Mouse (Mus musculus) intestine, embryonic 14.5 days (tissue): ENCODE measurements at regions not wholly inside any gene's neighbourhood (a gene's known extent, or its start where the extent isn't known, plus 50 kb on each side); places are given as distances from the start of the nearest gene placed in this dataset.

Source experiments
- ATAC-seq: fragments of 200-750 bp; cut with Nextera tagmentation; replicated peaks from 2 replicates; pipeline ENCODE4 v1.8.0; 2017; ENCODE audit warnings: low read depth, moderate number of reproducible peaks, moderate TSS enrichment, moderate library complexity; ENCODE audit not compliant: low FRiP score, low TSS enrichment
- DNase-seq: peaks from one replicate; pipeline ENCODE4 v3.0.0-alpha.2; 2018; ENCODE audit warnings: low spot score
- H3K27ac ChIP-seq: fragments of 300-500 bp; sonication (generic); 2 replicates; pipeline ENCODE4 v1.5.1; 2014; ENCODE audit warnings: low read depth, mild to moderate bottlenecking, control low read depth
- H3K27me3 ChIP-seq: fragments of 300-500 bp; sonication (generic); replicated peaks from 2 replicates; pipeline ENCODE4 v1.6.1; 2014; ENCODE audit warnings: low read length, control low read depth; ENCODE audit not compliant: control insufficient read depth, insufficient read depth
- H3K36me3 ChIP-seq: fragments of 300-500 bp; sonication (generic); 2 replicates; pipeline ENCODE4 v1.6.1; 2014; ENCODE audit warnings: low read length, control low read depth; ENCODE audit not compliant: control insufficient read depth, insufficient read depth
- H3K4me1 ChIP-seq: fragments of 300-500 bp; sonication (generic); replicated peaks from 2 replicates; pipeline ENCODE4 v1.6.1; 2014; ENCODE audit warnings: low read length, control low read depth, mixed read lengths; ENCODE audit not compliant: control insufficient read depth, insufficient read depth
- H3K4me2 ChIP-seq: fragments of 300-500 bp; sonication (generic); 2 replicates; pipeline ENCODE4 v1.6.1; 2014; ENCODE audit warnings: low read length
- H3K4me3 ChIP-seq: fragments of 300-500 bp; sonication (generic); 2 replicates; pipeline ENCODE4 v1.5.1; 2014; ENCODE audit warnings: low read depth, low read length, control low read depth, mixed read lengths
- H3K9ac ChIP-seq: fragments of 300-500 bp; sonication (generic); 2 replicates; pipeline ENCODE4 v1.6.1; 2014; ENCODE audit warnings: mild to moderate bottlenecking, low read length
- H3K9me3 ChIP-seq: fragments of 300-500 bp; sonication (generic); 2 replicates; pipeline ENCODE4 v1.6.1; 2016; ENCODE audit warnings: low read length, control low read depth; ENCODE audit not compliant: control insufficient read depth
- WGBS: fragments of 180-500 bp; shearing (Covaris S2); extraction: QIAGEN DNeasy Blood & Tissue Kit; methylation state at CpG from one replicate; pipeline ENCODE4 v1.1.7; 2014; 5-methylcytosine and 5-hydroxymethylcytosine counted together

GRCm38 (mm10) chr14:99758045-99758444, 459.6 kb downstream of the Klf5 start:
- 44% methylated on average over 5 of the region's 5 CpGs for WGBS
- Histone ChIP-seq H3K27ac (no peak overlapping the region), H3K4me2 (no peak overlapping the region), H3K27me3 (no peaks in the 10 kb centered on the region), H3K36me3 (no peaks in the 10 kb centered on the region), H3K4me3 (no peak overlapping the region), H3K9me3 (no peaks in the 10 kb centered on the region), H3K4me1 (no peaks in the 10 kb centered on the region), H3K9ac (no peak overlapping the region)
- DNase-seq (no peak), ATAC-seq (no peak)

- DNase-seq (no peak), ATAC-seq (no peak)
- Histone ChIP-seq H3K36me3 (no peaks in the 10 kb centered on the region), H3K27ac (no peak overlapping the region), H3K27me3 (no peaks in the 10 kb centered on the region), H3K4me1 (no peaks in the 10 kb centered on the region), H3K4me3 (no peak overlapping the region), H3K9me3 (no peaks in the 10 kb centered on the region), H3K9ac (no peak overlapping the region), H3K4me2 (no peak overlapping the region)
- 59% methylated on average over 3 of the region's 3 CpGs for WGBS
Measured at GRCm38 (mm10) chr14:99763336-99763735, 464.8 kb downstream of the Klf5 start.

GRCm38 (mm10) chr14:99771009-99771408, 472.5 kb downstream of the Klf5 start:
- Histone ChIP-seq H3K4me2 (no peak overlapping the region), H3K27me3 (no peaks in the 10 kb centered on the region), H3K9ac (no peak overlapping the region), H3K4me1 (peaks cover 7% of the 10 kb centered on the region; the same call in 1 of the 2 replicates), H3K4me3 (no peak overlapping the region), H3K36me3 (no peaks in the 10 kb centered on the region), H3K27ac (no peak overlapping the region), H3K9me3 (no peaks in the 10 kb centered on the region)
- ATAC-seq (no peak; the same call in 1 of the 2 replicates), DNase-seq (no peak)
- WGBS: 53% methylated on average over 1 of the region's 1 CpGs

- Histone ChIP-seq H3K27me3 (no peaks in the 10 kb centered on the region), H3K4me2 (peak overlapping the region; percentile 36), H3K4me1 (peaks cover 7% of the 10 kb centered on the region; the same call in 1 of the 2 replicates), H3K4me3 (peak overlapping the region; percentile 8; the same call in 1 of the 2 replicates), H3K9me3 (no peaks in the 10 kb centered on the region), H3K9ac (no peak overlapping the region), H3K27ac (peak overlapping the region; percentile 52; the same call in 1 of the 2 replicates), H3K36me3 (no peaks in the 10 kb centered on the region)
- WGBS: 35% methylated on average over 19 of the region's 19 CpGs
- DNase-seq (no peak), ATAC-seq (0 out of 2 replicates have a peak, but pooled peaks have one; percentile 29)
Measured at GRCm38 (mm10) chr14:99772774-99773423, 474.4 kb downstream of the Klf5 start.

- Histone ChIP-seq H3K27me3 (no peaks in the 10 kb centered on the region), H3K27ac (peak overlapping the region; percentile 65; the same call in 1 of the 2 replicates), H3K4me3 (no peak overlapping the region), H3K36me3 (no peaks in the 10 kb centered on the region), H3K9ac (no peak overlapping the region), H3K4me2 (no peak overlapping the region), H3K4me1 (no peaks in the 10 kb centered on the region), H3K9me3 (no peaks in the 10 kb centered on the region)
- WGBS: 32% methylated on average over 8 of the region's 8 CpGs
- no peak for DNase-seq
- ATAC-seq: peak; percentile 84
Measured at GRCm38 (mm10) chr14:99778477-99778876, 480.0 kb downstream of the Klf5 start.

GRCm38 (mm10) chr14:99778957-99779356, 480.5 kb downstream of the Klf5 start:
- H3K36me3 ChIP-seq: no peaks in the 10 kb centered on the region
- H3K27me3 ChIP-seq: no peaks in the 10 kb centered on the region
- H3K9ac ChIP-seq: no peak overlapping the region
- H3K4me1 ChIP-seq: no peaks in the 10 kb centered on the region
- no peaks in the 10 kb centered on the region for H3K9me3 ChIP-seq
- WGBS: 65% methylated on average over 4 of the region's 4 CpGs
- DNase-seq: no peak
- ATAC-seq: peak; percentile 22; the same call in 1 of the 2 replicates
- no peak overlapping the region for H3K4me3 ChIP-seq
- no peak overlapping the region for H3K4me2 ChIP-seq
- peak overlapping the region; percentile 65; the same call in 1 of the 2 replicates for H3K27ac ChIP-seq

GRCm38 (mm10) chr14:99783646-99784045, 485.2 kb downstream of the Klf5 start:
- Histone ChIP-seq H3K27me3 (no peaks in the 10 kb centered on the region), H3K4me3 (no peak overlapping the region), H3K4me1 (no peaks in the 10 kb centered on the region), H3K9me3 (no peaks in the 10 kb centered on the region), H3K36me3 (no peaks in the 10 kb centered on the region), H3K4me2 (no peak overlapping the region), H3K27ac (no peak overlapping the region), H3K9ac (no peak overlapping the region)
- no peak for ATAC-seq
- DNase-seq: no peak
- WGBS: 76% methylated on average over 1 of the region's 1 CpGs

GRCm38 (mm10) chr14:99785106-99785505, 486.6 kb downstream of the Klf5 start:
- H3K27me3 ChIP-seq: no peaks in the 10 kb centered on the region
- no peak overlapping the region for H3K4me2 ChIP-seq
- no peak overlapping the region for H3K4me3 ChIP-seq
- WGBS: 88% methylated on average over 5 of the region's 5 CpGs
- H3K4me1 ChIP-seq: no peaks in the 10 kb centered on the region
- DNase-seq (no peak), ATAC-seq (no peak)
- no peak overlapping the region for H3K9ac ChIP-seq
- H3K9me3 ChIP-seq: no peaks in the 10 kb centered on the region
- H3K27ac ChIP-seq: no peak overlapping the region
- no peaks in the 10 kb centered on the region for H3K36me3 ChIP-seq

GRCm38 (mm10) chr14:99786367-99786766, 487.9 kb downstream of the Klf5 start:
- Histone ChIP-seq H3K4me2 (no peak overlapping the region), H3K4me3 (no peak overlapping the region), H3K36me3 (no peaks in the 10 kb centered on the region), H3K27ac (no peak overlapping the region), H3K27me3 (no peaks in the 10 kb centered on the region), H3K9me3 (no peaks in the 10 kb centered on the region), H3K9ac (no peak overlapping the region), H3K4me1 (no peaks in the 10 kb centered on the region)
- ATAC-seq: no peak
- DNase-seq: no peak
- 95% methylated on average over 1 of the region's 1 CpGs for WGBS
